Mouse (Mus musculus): ENCODE measurements at regions not wholly inside any gene's neighbourhood (a gene's known extent, or its start where the extent isn't known, plus 50 kb on each side); places are given as distances from the start of the nearest gene placed in this dataset.
A peak's percentile ranks its signal among the peaks of the same experiment; 100 is the strongest.

GRCm38 (mm10) chr11:41728839-41729238, 271.8 kb downstream of the Gabrg2 start:
- Histone ChIP-seq H3K9ac (ENCODE audit: low read depth, low read length) (no peak overlapping the region), H3K27me3 (ENCODE audit: control insufficient read depth, insufficient read depth, low read depth, low read length) (no peaks in the 10 kb centered on the region), H3K4me2 (ENCODE audit: low read length) (no peak overlapping the region), H3K36me3 (ENCODE audit: control insufficient read depth, insufficient read depth, low read length) (no peaks in the 10 kb centered on the region), H3K4me1 (ENCODE audit: control insufficient read depth, insufficient read depth, low read length) (no peaks in the 10 kb centered on the region), H3K4me3 (ENCODE audit: low read depth, low read length) (no peak overlapping the region), H3K9me3 (replicated peaks; ENCODE audit: control insufficient read depth, low read length, poor library complexity, severe bottlenecking) (no peaks in the 10 kb centered on the region), H3K27ac (ENCODE audit: low read length) (peak overlapping the region; percentile 8)
- ATAC-seq, result peak; percentile 75; the same call in 1 of the 2 replicates
- 79% methylated on average over 2 of the region's 2 CpGs for WGBS

GRCm38 (mm10) chr11:41716616-41717015, 284.0 kb downstream of the Gabrg2 start:
- H3K36me3 ChIP-seq (ENCODE audit: control insufficient read depth, insufficient read depth, low read length), result no peaks in the 10 kb centered on the region
- no peaks in the 10 kb centered on the region for H3K4me1 ChIP-seq (ENCODE audit: control insufficient read depth, insufficient read depth, low read length)
- no peaks in the 10 kb centered on the region for H3K9me3 ChIP-seq (replicated peaks; ENCODE audit: control insufficient read depth, low read length, poor library complexity, severe bottlenecking)
- no peak overlapping the region for H3K27ac ChIP-seq (ENCODE audit: low read length)
- H3K4me3 ChIP-seq (ENCODE audit: low read depth, low read length), result no peak overlapping the region
- 73% methylated on average over 1 of the region's 1 CpGs for WGBS
- no peak overlapping the region for H3K4me2 ChIP-seq (ENCODE audit: low read length)
- no peak for ATAC-seq
- H3K9ac ChIP-seq (ENCODE audit: low read depth, low read length), result no peak overlapping the region
- H3K27me3 ChIP-seq (ENCODE audit: control insufficient read depth, insufficient read depth, low read depth, low read length), result no peaks in the 10 kb centered on the region

- 68% methylated on average over 3 of the region's 3 CpGs for WGBS
- no peak for ATAC-seq
- Histone ChIP-seq H3K9me3 (replicated peaks; ENCODE audit: control insufficient read depth, low read length, poor library complexity, severe bottlenecking) (no peaks in the 10 kb centered on the region), H3K4me3 (ENCODE audit: low read depth, low read length) (no peak overlapping the region), H3K27ac (ENCODE audit: low read length) (no peak overlapping the region), H3K4me1 (ENCODE audit: control insufficient read depth, insufficient read depth, low read length) (no peaks in the 10 kb centered on the region), H3K36me3 (ENCODE audit: control insufficient read depth, insufficient read depth, low read length) (no peaks in the 10 kb centered on the region), H3K9ac (ENCODE audit: low read depth, low read length) (no peak overlapping the region), H3K27me3 (ENCODE audit: control insufficient read depth, insufficient read depth, low read depth, low read length) (no peaks in the 10 kb centered on the region), H3K4me2 (ENCODE audit: low read length) (no peak overlapping the region)
Measured at GRCm38 (mm10) chr11:41690682-41691081, 310.0 kb downstream of the Gabrg2 start.

- no peaks in the 10 kb centered on the region for H3K4me1 ChIP-seq (ENCODE audit: control insufficient read depth, insufficient read depth, low read length)
- H3K9me3 ChIP-seq (replicated peaks; ENCODE audit: control insufficient read depth, low read length, poor library complexity, severe bottlenecking), result no peaks in the 10 kb centered on the region
- no peak overlapping the region for H3K9ac ChIP-seq (ENCODE audit: low read depth, low read length)
- WGBS, result 3% methylated on average over 1 of the region's 1 CpGs
- H3K36me3 ChIP-seq (ENCODE audit: control insufficient read depth, insufficient read depth, low read length), result no peaks in the 10 kb centered on the region
- H3K4me2 ChIP-seq (ENCODE audit: low read length), result no peak overlapping the region
- no peaks in the 10 kb centered on the region for H3K27me3 ChIP-seq (ENCODE audit: control insufficient read depth, insufficient read depth, low read depth, low read length)
- no peak overlapping the region for H3K27ac ChIP-seq (ENCODE audit: low read length)
- no peak for ATAC-seq
- H3K4me3 ChIP-seq (ENCODE audit: low read depth, low read length), result no peak overlapping the region
Measured at GRCm38 (mm10) chr11:41682991-41683390, 317.7 kb downstream of the Gabrg2 start.

GRCm38 (mm10) chr11:41652566-41652965, 348.1 kb downstream of the Gabrg2 start:
- 87% methylated on average over 1 of the region's 1 CpGs for WGBS

GRCm38 (mm10) chr11:41645502-41645891, 355.2 kb downstream of the Gabrg2 start:
- peaks cover 12% of the 10 kb centered on the region for H3K4me1 ChIP-seq (ENCODE audit: control insufficient read depth, insufficient read depth, low read length)
- H3K36me3 ChIP-seq (ENCODE audit: control insufficient read depth, insufficient read depth, low read length), result no peaks in the 10 kb centered on the region
- no peak overlapping the region for H3K4me3 ChIP-seq (ENCODE audit: low read depth, low read length)
- H3K27me3 ChIP-seq (ENCODE audit: control insufficient read depth, insufficient read depth, low read depth, low read length), result no peaks in the 10 kb centered on the region
- ATAC-seq, result 0 out of 2 replicates have a peak, but pooled peaks have one; percentile 62
- peak overlapping the region; percentile 47; the same call in 1 of the 2 replicates for H3K27ac ChIP-seq (ENCODE audit: low read length)
- WGBS, result 28% methylated on average over 4 of the region's 4 CpGs
- H3K9me3 ChIP-seq (replicated peaks; ENCODE audit: control insufficient read depth, low read length, poor library complexity, severe bottlenecking), result no peaks in the 10 kb centered on the region
- no peak overlapping the region for H3K4me2 ChIP-seq (ENCODE audit: low read length)
- H3K9ac ChIP-seq (ENCODE audit: low read depth, low read length), result no peak overlapping the region

More at GRCm38 (mm10) chr11:41652566-41652965, 348.1 kb downstream of the Gabrg2 start:
- no peak for ATAC-seq
- H3K4me2 ChIP-seq (ENCODE audit: low read length), result no peak overlapping the region
- no peak overlapping the region for H3K4me3 ChIP-seq (ENCODE audit: low read depth, low read length)
- H3K27me3 ChIP-seq (ENCODE audit: control insufficient read depth, insufficient read depth, low read depth, low read length), result no peaks in the 10 kb centered on the region
- H3K4me1 ChIP-seq (ENCODE audit: control insufficient read depth, insufficient read depth, low read length), result no peaks in the 10 kb centered on the region
- no peak overlapping the region for H3K27ac ChIP-seq (ENCODE audit: low read length)
- no peaks in the 10 kb centered on the region for H3K9me3 ChIP-seq (replicated peaks; ENCODE audit: control insufficient read depth, low read length, poor library complexity, severe bottlenecking)
- H3K9ac ChIP-seq (ENCODE audit: low read depth, low read length), result no peak overlapping the region
- no peaks in the 10 kb centered on the region for H3K36me3 ChIP-seq (ENCODE audit: control insufficient read depth, insufficient read depth, low read length)

GRCm38 (mm10) chr11:41644725-41645501, 355.7 kb downstream of the Gabrg2 start:
- no peaks in the 10 kb centered on the region for H3K36me3 ChIP-seq (ENCODE audit: control insufficient read depth, insufficient read depth, low read length)
- H3K9me3 ChIP-seq (replicated peaks; ENCODE audit: control insufficient read depth, low read length, poor library complexity, severe bottlenecking), result no peaks in the 10 kb centered on the region
- H3K4me3 ChIP-seq (ENCODE audit: low read depth, low read length), result no peak overlapping the region
- 23% methylated on average over 7 of the region's 7 CpGs for WGBS
- peak overlapping the region; percentile 47; the same call in 1 of the 2 replicates for H3K27ac ChIP-seq (ENCODE audit: low read length)
- H3K4me2 ChIP-seq (ENCODE audit: low read length), result no peak overlapping the region
- H3K4me1 ChIP-seq (ENCODE audit: control insufficient read depth, insufficient read depth, low read length), result peaks cover 12% of the 10 kb centered on the region
- no peak overlapping the region for H3K9ac ChIP-seq (ENCODE audit: low read depth, low read length)
- H3K27me3 ChIP-seq (ENCODE audit: control insufficient read depth, insufficient read depth, low read depth, low read length), result no peaks in the 10 kb centered on the region
- ATAC-seq, result peak; percentile 90

GRCm38 (mm10) chr11:41644083-41644482, 356.6 kb downstream of the Gabrg2 start:
- no peaks in the 10 kb centered on the region for H3K9me3 ChIP-seq (replicated peaks; ENCODE audit: control insufficient read depth, low read length, poor library complexity, severe bottlenecking)
- no peaks in the 10 kb centered on the region for H3K27me3 ChIP-seq (ENCODE audit: control insufficient read depth, insufficient read depth, low read depth, low read length)
- no peak for ATAC-seq
- H3K4me1 ChIP-seq (ENCODE audit: control insufficient read depth, insufficient read depth, low read length), result peaks cover 12% of the 10 kb centered on the region
- no peak overlapping the region for H3K9ac ChIP-seq (ENCODE audit: low read depth, low read length)
- no peak overlapping the region for H3K4me3 ChIP-seq (ENCODE audit: low read depth, low read length)
- WGBS, result 39% methylated on average over 3 of the region's 3 CpGs
- no peak overlapping the region for H3K27ac ChIP-seq (ENCODE audit: low read length)
- H3K4me2 ChIP-seq (ENCODE audit: low read length), result no peak overlapping the region
- no peaks in the 10 kb centered on the region for H3K36me3 ChIP-seq (ENCODE audit: control insufficient read depth, insufficient read depth, low read length)

- no peaks in the 10 kb centered on the region for H3K27me3 ChIP-seq (ENCODE audit: control insufficient read depth, insufficient read depth, low read depth, low read length)
- H3K9ac ChIP-seq (ENCODE audit: low read depth, low read length), result no peak overlapping the region
- no peak overlapping the region for H3K4me3 ChIP-seq (ENCODE audit: low read depth, low read length)
- WGBS, result 97% methylated on average over 1 of the region's 1 CpGs
- no peak overlapping the region for H3K27ac ChIP-seq (ENCODE audit: low read length)
- no peak overlapping the region for H3K4me2 ChIP-seq (ENCODE audit: low read length)
- no peaks in the 10 kb centered on the region for H3K36me3 ChIP-seq (ENCODE audit: control insufficient read depth, insufficient read depth, low read length)
- ATAC-seq, result no peak
- H3K9me3 ChIP-seq (replicated peaks; ENCODE audit: control insufficient read depth, low read length, poor library complexity, severe bottlenecking), result no peaks in the 10 kb centered on the region
- no peaks in the 10 kb centered on the region for H3K4me1 ChIP-seq (ENCODE audit: control insufficient read depth, insufficient read depth, low read length)
Measured at GRCm38 (mm10) chr11:41599006-41599405, 401.7 kb downstream of the Gabrg2 start.
